Mouse (Mus musculus): ENCODE data around the gene Zhx3.

GRCm38 (mm10) chr2:160746637-160747036 lies 126.2 kb downstream of the Zhx3 start:
- TF ChIP-seq CTCF (IDR thresholded peaks at IDR 0.05) (no peak), EP300 (IDR thresholded peaks at IDR 0.05; ENCODE audit: insufficient read depth, low read depth, low read length) (no peak), POLR2A (IDR thresholded peaks at IDR 0.05; ENCODE audit: insufficient read depth, low read depth, low read length) (no peak)
